Mouse (Mus musculus) lung, postnatal 0 days (tissue): ENCODE measurements around the gene Tmem150a.

Source experiments
- CTCF ChIP-seq: IDR thresholded peaks from 2 replicates; pipeline ENCODE4 v1.5.1; 2016; ENCODE audit warnings: antibody characterized with exemption, mild to moderate bottlenecking
- EP300 ChIP-seq: IDR thresholded peaks from 2 replicates; pipeline ENCODE4 v1.6.1; 2016; ENCODE audit warnings: antibody characterized with exemption, mild to moderate bottlenecking, control low read depth

DNA sequence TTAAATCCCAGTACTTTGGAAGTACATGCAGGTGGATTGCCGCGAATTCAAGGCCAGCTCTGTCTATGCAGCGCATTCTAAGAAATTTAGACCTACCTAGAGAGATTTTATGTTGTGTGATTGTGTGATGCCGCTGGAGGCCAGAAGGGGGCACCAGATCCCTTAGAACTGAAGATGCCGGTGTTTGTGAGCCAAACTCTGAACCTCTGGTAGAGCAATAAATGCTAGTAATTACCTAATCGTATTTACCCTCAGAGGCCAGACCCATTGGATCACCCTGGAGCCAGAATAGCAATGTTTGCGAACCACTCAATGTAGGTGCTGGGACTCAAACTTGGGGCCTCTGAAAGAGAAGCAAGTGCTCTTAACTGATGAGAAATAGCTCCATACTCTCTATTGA, 46.6 kb downstream of the Tmem150a start:
- TF ChIP-seq EP300 (peak; percentile 57; the same call in 1 of the 2 replicates), CTCF (peak; percentile 86)
